Mouse (Mus musculus): Measurements from ENCODE around the gene Nr4a1.

Gene Nr4a1

DNA sequence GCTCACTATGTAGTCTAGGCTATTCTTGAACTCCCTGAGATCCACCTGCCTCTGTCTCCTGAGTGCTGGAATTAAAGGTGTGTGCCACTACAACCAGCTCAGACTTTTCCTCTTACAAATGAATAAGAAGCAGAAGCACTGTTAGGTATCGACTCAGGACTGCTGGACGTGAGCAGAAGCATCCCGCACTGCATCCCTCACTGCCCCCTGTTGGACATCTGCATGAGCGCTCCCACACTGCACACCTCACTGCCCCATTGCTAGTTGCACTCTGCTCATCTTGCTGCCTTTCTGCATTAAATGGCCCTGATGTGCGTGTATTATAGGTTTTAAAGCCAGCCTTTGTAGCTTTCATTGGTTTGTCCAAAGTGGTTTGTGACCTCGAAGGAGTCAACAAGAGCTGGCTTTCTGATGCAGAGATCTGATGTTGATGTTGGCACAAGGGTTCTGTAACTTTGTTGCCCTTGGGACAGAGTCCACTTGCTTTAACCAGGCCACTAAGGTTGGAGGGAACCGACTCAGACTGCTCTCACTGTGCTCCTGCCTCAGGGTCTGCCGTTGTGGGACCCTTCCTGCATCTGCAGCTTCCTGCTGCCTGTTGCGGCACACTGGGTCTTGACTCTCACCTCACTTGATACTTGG is 32.2 kb downstream of the Nr4a1 start:
- DNase-seq (ENCODE audit: low read depth, low spot score): peak; percentile 74

DNA sequence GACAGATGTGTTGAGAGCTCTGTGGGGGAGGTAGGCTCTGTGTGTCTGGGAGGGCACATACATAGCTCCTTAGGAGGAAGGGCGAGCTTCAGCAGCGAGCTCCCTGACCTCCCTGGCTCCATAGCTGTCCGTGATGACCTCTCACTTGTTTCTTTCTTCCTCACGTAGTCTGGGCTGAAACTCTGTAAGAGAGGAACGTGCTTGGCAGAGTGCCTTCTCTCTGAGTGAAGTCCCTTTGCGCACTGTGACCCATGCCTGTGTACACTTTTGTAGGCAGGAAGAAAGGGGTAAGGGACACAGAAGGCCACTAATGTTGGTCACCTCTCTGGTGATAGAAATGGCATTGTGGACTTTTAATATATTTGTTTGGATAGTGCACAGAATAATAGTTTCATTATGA is 33.3 kb downstream of the Nr4a1 start:
- DNase-seq (ENCODE audit: low read depth, low spot score): no peak

DNA sequence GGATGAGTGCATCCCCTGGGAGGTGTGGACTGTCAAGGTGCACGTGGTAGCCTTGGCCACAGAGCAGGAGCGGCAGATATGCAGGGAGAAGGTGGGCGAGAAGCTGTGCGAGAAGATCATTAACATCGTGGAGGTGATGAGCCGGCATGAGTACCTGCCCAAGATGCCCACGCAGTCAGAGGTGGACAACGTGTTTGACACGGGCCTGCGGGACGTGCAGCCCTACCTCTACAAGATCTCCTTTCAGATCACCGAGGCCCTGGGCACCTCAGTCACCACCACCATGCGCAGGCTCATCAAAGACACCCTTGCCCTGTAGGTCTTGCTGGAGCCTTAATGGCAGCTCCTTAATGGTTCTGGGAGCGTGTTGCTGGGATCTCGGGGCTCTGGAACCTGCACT is 36.3 kb downstream of the Nr4a1 start:
- DNase-seq (ENCODE audit: low read depth, low spot score): no peak

DNA sequence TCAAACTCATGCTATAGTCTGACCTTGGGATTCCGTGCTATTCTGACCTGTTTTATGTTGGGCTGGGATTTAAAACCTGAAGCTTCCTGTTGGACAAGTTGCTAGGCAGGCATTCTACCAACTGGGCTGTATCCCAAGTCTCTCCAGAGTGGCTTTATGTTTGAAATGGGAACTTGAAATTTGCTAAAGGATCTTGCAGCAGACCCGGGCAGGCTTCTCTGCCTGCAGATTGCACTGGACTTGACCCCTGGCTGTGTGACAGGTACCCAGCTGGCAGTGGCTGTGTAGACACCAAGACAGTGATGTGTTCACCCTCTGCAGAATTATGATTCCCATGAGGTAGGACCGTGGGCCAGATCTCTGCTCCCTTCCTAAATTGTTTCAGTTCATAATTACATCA is 37.9 kb downstream of the Nr4a1 start:
- DNase-seq (ENCODE audit: low read depth, low spot score): no peak

DNA sequence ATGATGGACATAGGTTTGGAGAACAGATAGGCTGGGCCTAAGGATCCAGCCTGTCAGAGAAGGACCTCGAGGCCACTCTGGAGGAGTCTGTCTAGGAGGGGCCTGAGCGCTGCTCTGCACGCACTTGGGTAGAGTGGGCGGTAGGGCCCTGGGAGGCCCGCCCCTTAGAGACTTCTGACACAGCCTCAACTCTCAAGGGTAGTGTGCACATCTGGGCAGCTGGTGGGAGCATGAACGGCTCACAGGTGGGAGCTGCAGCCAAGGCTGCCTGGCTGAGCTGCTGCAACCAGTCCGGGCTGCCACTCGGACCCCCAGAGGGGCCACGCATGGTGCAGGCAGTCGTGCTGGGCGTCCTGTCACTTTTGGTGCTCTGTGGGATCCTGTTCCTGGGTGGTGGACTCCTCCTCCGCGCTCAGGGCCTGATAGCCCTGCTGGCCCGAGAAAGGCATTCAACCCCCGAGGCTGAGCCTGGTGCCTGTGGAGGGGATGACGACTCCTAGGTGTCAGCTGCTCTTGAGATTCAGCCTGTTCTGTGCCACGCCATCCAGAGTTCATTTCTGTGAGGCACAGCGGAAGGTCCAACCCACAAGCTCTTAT is 39.1 kb downstream of the Nr4a1 start, which contains the start of gene 6030408B16Rik:
6030408B16Rik (plus strand) TSS at position 188 of the 597 bp plus-strand sequence.
- no peak for DNase-seq (ENCODE audit: low read depth, low spot score)

DNA sequence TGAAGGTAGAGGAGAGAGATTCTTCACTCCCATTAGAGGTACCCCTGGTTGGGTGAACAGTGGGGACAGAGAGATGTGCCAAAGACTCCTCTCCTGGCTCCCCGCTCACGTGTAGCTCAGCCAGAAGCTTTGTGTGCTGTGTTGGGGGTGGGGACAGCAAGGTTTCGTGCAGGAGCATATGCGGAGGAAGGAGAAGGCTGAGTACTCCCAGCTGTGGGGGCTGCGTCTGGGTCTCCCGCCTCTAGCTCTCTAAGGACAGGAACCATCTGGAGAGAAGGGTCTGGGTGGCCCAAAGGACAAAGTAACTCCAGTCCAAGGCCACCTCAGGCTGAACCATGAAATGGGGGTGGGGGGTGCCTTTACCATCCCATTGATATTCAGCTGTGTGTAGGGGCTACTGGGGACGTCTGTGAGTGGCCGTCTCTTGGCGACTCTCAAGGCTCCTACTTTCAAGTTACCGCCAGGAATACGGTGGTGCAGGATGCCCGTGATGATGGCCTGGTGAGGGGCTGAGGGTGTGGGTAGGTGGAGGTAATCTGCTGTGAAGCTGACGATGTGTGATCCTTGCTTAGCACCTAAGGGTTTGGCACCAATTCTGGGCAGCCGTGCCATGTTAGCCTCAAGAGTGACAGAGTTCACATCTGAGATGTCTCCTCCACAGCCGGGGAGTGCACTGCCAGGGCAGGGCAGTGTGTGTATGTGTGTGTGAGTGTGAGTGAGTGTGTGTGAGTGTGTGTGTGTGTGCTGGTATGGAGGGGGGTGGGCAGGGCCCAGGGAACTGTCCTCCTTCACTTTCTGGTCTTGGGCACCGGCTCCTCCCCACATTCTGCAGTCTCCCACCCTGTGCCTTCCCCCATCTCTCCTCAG is 40.2 kb downstream of the Nr4a1 start:
- DNase-seq (ENCODE audit: low read depth, low spot score): no peak

DNA sequence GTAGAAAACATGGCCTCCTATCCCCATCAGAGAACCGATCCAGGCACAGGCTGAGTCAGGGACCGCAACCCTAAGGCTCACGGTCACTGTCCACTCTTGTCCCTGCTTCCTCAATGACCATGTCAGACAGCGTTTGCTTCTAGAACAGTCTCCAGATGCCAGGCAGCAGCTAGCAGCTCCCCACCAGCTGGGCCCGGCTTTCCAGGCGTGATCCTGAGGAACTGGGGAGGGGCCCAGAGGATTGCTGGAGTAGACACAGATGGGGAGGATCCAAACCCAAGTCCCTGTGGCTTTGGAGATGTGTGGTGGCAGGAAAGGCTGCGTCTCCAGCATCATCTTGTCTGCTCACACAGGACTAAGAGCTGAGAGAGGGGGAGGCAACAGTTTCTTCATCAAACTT is 41.0 kb downstream of the Nr4a1 start:
- no peak for DNase-seq (ENCODE audit: low read depth, low spot score)

DNA sequence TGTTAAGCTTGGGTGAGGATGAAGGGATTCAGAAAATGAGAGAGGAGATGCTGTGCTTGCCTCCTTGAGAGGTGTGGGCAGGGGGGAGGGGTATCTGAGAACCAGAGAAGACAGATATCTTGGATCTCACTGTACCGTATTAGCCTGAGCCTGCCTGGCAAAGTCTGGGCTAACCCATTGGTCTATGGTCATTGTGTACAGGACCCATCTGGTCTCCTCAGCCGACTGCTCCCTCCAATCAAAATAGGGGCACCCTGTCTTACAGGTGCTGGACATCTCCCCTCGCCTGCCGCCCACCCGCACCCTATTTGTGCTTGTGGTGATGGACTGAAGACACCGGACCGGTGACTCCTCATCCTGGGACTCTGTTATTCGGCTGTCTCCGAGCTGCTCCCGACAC is 41.5 kb downstream of the Nr4a1 start:
- no peak for DNase-seq (ENCODE audit: low read depth, low spot score)

DNA sequence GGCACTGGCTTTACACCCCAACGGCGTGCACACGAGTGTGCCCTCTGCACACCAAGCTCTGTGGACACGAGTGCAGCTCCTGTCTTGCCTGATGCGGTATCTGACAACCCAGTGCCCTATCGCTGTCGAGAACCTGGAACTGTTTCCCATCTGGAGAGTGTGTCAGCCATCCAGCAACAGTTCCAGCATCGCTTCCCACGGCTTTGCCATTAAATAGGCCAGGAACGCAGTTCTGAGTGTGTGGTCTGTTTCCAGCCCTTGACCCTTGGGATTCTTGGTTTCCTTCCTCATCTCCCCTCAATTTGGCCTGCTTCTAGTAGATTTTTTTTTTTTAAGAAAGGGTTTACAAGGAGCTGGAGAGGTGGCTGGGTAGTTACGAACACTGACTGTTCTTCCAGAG is 42.0 kb downstream of the Nr4a1 start:
- DNase-seq (ENCODE audit: low read depth, low spot score): no peak

DNA sequence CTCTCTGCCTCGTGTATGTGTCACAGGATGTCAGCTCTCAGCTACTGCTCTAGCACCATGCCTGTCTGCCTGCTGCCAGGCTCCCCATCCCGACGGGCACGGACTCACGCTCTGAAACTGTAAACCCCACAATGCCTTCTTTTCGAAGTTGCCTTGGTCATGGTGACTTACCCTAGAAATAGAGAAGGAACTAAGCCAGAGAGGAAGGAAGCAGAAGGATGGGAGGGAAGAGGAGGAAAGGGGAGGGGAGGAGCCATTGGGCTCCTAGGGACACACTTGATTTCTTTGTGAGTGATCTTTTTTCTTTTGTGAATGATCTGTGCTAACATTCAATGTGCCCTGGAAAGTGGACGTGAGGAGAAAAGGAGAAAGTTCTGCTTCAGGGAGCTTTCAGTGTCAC is 43.9 kb downstream of the Nr4a1 start:
- DNase-seq (ENCODE audit: low read depth, low spot score): no peak

DNA sequence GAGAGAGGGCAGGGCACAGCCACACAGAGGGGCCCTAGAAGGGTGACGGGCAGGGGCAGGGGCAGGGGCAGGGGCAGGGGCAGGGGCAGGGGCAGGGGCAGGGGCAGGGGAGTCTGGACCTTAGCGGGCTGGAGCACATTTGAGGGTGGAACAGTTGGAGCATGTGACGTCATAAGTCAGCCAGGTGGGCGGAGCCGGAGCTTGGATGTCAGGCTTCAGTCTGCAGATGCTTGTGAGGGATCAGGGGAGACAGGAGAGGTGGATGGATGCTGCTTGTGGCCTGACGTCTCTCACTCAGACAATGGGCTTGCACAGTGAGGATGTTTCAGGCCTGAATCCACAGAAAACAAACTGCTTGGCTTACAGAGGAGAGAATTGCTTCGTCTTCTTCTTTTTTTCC is 44.5 kb downstream of the Nr4a1 start:
- no peak for DNase-seq (ENCODE audit: low read depth, low spot score)

DNA sequence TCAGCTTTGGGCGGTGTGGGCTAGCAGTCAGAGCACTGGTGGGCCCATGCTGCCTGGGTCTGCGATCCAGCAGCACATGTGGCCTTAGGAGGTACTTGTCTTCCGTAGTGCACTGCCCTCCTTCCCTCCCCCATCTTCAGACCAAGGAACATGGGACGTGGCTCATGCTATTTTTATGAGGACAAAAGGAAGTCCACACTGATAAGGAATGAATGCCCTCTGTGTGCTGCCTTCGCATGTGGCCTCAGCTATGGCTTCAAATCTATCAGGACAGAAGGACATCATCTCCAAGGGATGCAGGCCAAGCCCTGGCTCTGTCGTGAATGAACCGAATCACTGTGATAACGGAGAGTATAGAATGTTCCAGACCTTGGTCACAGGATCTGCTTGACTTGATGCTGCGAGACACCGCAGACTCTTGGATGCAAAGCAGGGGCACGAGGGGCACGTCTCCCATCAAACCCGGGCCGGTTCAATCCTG is 45.5 kb downstream of the Nr4a1 start:
- DNase-seq (ENCODE audit: low read depth, low spot score): no peak

DNA sequence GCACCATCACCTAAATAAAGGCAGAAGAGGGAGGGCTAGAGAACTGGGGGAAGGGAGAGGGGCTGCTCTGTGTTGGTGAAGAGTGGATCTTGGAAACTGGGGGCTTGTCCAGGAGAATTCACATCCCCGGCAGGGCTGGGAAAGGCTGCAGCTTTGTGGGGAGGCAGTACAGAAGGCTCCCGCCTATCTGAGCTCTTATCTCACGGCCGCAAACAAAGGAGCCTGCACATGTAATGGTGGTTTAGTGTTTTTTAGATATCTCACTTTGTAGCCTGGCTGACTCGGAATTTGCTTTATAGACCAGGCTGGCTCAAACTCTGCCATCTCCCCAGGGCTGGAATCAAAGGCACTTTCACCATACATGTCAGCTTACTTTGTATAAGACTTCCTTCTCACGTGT is 46.1 kb downstream of the Nr4a1 start:
- no peak for DNase-seq (ENCODE audit: low read depth, low spot score)

DNA sequence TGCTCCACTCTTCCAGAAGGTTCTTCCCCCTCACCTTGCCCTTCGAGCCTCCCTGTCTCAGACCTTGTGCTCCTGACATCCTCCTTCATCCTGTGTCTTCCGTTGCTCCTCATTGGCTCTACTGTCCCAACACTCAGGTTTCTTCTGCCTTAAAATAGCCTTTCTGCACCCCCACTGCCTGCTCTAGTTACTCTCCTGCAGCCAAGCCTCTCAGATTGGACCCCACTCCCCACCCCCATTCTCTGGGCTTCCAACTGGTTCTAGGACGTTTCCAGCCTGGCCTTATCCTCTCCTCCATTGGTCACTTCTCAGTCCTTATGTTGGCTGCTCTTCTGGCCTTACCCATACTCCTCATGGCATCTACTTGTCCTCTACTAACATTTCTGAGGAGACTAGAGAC is 48.1 kb downstream of the Nr4a1 start:
- no peak for DNase-seq (ENCODE audit: low read depth, low spot score)

DNA sequence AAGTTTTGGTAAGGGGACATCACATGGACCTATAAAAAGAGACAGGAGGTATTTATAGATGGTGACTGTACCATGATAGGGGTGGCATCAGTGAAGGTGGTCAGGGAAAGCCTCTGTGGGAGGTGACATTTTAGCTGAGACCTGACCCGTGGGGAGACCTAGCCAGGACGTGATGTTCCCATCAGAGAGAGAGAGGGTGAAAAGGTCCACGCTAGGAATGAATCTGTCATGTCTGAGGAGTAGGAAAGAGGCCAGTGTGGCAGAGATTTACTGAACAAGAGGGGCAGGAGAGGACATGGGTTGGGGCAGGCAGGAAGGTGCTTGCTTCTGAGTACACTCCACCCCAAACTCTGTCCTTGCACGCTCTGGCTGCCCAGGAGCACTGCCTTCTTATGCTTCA is 49.8 kb downstream of the Nr4a1 start:
- DNase-seq (ENCODE audit: low read depth, low spot score): no peak

DNA sequence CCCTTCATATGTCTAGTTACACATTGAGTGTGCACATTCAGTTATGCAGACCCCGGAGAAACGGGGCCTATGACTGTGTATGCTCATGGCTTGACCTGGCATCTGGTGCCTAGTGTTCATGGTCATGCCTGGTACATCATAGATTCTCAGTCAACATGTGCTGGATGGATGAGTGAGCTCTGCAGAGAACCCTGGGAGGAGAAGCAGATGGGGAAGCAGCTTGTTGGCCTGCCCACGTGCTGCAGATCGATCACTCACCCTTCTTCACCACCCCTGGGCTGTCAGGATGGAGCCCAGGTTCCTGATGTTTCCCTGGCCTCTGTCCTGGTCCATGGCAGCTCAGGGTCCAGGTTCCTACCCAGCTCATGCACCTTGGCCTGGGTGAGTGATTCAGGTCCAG is 52.4 kb downstream of the Nr4a1 start:
- no peak for DNase-seq (ENCODE audit: low read depth, low spot score)

DNA sequence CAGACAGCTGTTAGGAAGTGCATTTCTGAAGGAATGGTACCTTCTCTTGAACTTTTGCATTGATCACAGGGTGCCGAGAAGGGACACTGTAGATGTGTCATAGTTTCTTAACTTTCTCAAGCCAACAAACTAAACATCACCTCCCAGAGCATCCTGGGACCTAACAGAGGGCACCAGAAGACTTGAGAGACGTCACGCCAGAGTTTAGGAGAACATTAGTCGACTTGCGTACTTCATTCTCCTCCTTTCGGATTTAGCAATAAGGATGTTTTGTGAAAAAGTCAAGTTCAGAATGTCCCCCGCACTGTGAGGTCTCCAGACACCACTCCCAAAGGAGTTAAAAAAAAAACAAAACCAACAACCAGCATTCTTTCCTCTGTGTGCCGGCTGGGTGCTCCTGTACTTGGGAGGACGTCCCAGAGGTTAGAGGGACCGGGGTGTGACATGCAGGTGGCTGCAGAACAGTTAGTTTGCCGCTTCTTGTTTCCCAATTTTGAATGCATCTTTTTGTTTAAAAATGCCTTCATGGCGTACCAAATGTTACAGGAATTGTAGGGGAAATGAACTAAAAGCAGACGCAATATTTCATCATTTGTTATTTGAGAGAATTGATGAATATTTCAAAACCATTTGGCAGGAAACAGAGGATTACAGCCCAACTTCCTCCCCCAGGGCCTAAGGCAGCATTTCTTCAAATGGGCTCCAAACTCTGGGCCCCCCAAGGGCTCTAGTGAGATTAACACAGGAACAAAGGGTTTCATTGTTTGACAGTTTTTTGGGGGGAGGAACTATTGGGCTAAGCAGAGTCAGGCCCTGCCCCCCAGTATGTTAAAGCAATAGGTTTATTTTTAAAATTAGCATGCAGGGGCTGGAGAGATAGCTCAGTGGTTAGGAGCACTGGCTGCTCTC is 54.6 kb downstream of the Nr4a1 start:
- DNase-seq (ENCODE audit: low read depth, low spot score): peak; percentile 48

DNA sequence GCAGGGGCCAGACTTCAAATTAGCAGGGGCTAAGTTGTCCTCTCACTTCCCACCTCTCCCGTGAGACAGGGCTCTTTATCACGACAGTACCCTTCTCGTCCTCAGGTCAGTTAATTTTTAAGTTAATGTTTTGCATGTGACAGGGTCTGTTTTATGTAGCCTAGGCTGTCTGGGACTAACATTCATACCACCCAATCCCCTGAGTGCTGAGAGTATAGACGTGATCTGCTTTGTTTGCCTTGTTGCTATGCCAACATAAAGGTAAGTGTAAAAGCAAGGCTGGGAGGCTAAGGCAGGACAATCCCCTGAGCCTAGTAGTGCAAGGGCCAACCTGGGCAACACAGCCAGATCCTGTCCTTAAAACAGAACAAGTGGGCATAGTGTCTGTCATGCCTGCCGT is 55.4 kb downstream of the Nr4a1 start:
- DNase-seq (ENCODE audit: low read depth, low spot score): no peak

DNA sequence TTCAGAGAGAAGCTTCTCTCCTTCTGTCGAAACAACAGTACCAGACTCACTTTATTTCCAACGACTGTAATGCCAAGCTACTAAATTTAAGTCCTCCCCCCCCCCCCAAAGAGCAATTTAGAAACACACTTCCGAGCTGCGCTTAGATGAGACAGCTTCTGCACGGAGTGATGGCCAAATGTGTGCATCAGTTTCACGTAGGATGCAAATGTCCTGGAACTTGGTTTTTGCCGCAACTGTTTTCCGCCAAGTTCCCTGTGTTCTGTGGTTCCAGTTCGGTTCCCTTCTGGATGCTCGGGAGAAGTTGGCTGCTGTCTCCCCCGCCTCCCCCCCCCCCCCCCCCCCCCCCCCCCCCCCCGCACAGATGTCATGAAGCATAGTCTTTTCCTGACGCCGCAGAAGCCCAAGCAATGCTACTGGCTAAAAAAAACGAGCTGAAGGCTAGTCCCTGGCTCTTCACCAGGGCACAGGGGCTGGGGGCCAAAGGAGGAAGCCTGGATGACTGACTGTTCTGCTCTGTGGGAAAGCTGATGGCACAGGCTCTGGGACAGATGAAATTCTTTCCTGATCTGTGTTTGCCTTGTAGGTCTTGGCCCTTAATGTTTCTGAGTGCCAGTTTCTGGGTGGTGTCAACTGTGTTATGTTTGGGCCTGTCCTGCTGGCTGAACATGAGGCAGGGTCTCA is 57.2 kb downstream of the Nr4a1 start:
- no peak for DNase-seq (ENCODE audit: low read depth, low spot score)

DNA sequence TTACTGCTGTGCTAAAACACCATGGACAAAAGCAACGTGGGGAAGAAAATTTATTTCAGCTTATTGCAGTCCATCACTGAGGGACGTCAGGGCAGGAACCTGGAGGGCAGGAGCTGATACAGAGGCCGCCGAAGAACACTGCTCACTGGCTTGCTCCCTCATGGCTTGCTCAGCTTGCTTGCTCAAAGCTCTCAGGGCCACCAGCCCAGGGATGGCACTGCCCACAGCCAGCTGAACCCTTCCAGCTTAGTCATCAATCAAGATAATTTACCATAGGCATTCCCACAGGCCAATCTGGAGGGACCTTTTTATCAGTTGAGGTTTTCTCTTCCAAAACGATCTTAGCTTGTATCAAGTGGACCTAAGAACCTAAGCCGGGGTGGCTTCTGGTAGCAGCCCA is 57.9 kb downstream of the Nr4a1 start:
- DNase-seq (ENCODE audit: low read depth, low spot score): no peak

DNA sequence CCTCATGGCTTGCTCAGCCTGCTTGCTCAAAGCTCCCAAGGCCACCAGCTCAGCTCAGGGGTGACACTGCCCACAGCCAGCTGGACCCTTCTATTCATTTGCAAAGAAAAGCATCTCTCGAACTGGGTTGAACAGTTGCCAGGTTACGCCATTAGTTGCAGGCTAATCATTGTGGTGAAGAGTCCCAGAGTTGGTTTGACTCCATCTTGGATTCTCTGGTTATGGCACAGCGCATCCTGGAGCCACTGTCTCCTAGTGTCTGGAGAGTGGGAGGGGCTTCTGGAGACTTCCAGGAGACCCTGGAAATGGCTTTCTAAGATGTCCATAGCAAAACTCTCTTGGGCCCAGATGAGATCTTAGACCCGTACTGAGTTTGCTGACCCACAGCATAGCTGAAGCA is 61.3 kb downstream of the Nr4a1 start:
- no peak for DNase-seq (ENCODE audit: low read depth, low spot score)

Data from 3T3-L1 (cell line).